In the genomic region with DNA sequence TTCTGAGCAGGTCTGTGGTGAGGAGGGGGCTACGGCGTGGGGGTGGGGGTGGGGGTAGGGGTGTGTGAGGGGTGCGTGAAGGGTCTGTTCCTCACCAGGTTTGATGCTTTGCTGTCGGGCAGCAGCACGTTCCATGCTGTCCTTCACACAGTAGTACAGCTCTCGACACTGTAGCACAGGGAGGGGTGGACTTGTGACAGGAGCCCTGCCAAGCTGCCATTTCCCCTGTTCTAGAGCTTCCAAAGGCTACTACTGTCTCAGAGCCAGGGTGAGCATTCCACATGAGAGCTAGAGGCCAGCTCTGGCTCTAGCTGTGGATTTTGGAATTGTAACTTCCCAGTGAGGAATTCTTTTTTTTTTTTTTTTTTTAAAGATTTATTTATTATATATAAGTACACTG, we compare ENCODE assay signal across 22 mouse cellular contexts. TPM values are rescaled to one million over a fixed set of nuclear protein-coding genes. Genes with fewer than 3 reads are reported as not detected.
DNase-seq lines count a peak whose midpoint lies in the region; ATAC-seq and TF ChIP-seq lines count a peak whose summit lies in the region.
"Had no signal": no experiment of that assay in that cellular context is flagged by ENCODE, and none has a peak within 500 bp of the region (broad histone marks: within the 10 kb centered on the region; RNA-seq: fewer than 3 reads in every experiment).

No protein-coding gene starts in this region.

- TF ChIP-seq CTCF in cerebellum, adult 2 months (IDR thresholded peaks at IDR 0.05; ENCODE audit: borderline replicate concordance, insufficient read depth, low read depth, low read length), result no peak

- WGBS in cerebellum, adult 2 months, result 65% methylated on average over 6 of the region's 6 CpGs
- 94% methylated on average over 6 of the region's 6 CpGs for WGBS in hindbrain, embryonic 16.5 days
- 88% methylated on average over 6 of the region's 6 CpGs for WGBS in hindbrain, embryonic 11.5 days

- 0 out of 2 replicates have a peak, but pooled peaks have one; percentile 28 for ATAC-seq in hindbrain, embryonic 16.5 days
- ATAC-seq in hindbrain, embryonic 11.5 days (ENCODE audit: low FRiP score), result no peak
- ATAC-seq: forebrain, embryonic 13.5 days; forebrain, embryonic 16.5 days; hindbrain, postnatal 0 days; inflammation-experienced regulatory T-cells, adult 6 months; intestine, embryonic 16.5 days had no signal

- no peaks in the 10 kb centered on the region for H3K27me3 ChIP-seq in cerebellum, adult 2 months (ENCODE audit: control insufficient read depth, insufficient read depth, low read length)
- no peaks in the 10 kb centered on the region for H3K27me3 ChIP-seq in hindbrain, embryonic 16.5 days (replicated peaks; ENCODE audit: control insufficient read depth, insufficient read depth, low read length)
- H3K27me3 ChIP-seq in hindbrain, embryonic 11.5 days (ENCODE audit: control insufficient read depth, insufficient read depth, low read length), result no peaks in the 10 kb centered on the region
- H3K27me3 ChIP-seq: forebrain, embryonic 13.5 days; heart, embryonic 12.5 days; heart, embryonic 15.5 days; hindbrain, embryonic 13.5 days had no signal

- no peak overlapping the region for H3K4me3 ChIP-seq in cerebellum, adult 2 months (replicated peaks; ENCODE audit: insufficient read depth, low read depth, low read length)
- H3K4me3 ChIP-seq in hindbrain, embryonic 16.5 days (ENCODE audit: low read length), result no peak overlapping the region
- H3K4me3 ChIP-seq in hindbrain, embryonic 11.5 days (ENCODE audit: low read depth, low read length), result no peak overlapping the region
- H3K4me3 ChIP-seq: forebrain, embryonic 10.5 days; forebrain, embryonic 13.5 days; heart, embryonic 12.5 days; heart, embryonic 15.5 days; hindbrain, embryonic 13.5 days had no signal

- peaks cover 5% of the 10 kb centered on the region for H3K4me1 ChIP-seq in cerebellum, adult 2 months (ENCODE audit: control insufficient read depth, insufficient read depth, low read length)
- H3K4me1 ChIP-seq in hindbrain, embryonic 16.5 days (ENCODE audit: control insufficient read depth, insufficient read depth, low read depth, low read length), result no peaks in the 10 kb centered on the region
- H3K4me1 ChIP-seq in hindbrain, embryonic 11.5 days (replicated peaks; ENCODE audit: control insufficient read depth, insufficient read depth, low read length), result no peaks in the 10 kb centered on the region
- H3K4me1 ChIP-seq: forebrain, embryonic 13.5 days; hindbrain, embryonic 13.5 days had no signal

- no peak overlapping the region for H3K27ac ChIP-seq in cerebellum, adult 2 months (ENCODE audit: insufficient read depth, low read length)
- no peak overlapping the region for H3K27ac ChIP-seq in hindbrain, embryonic 16.5 days (ENCODE audit: low read depth, low read length)
- H3K27ac ChIP-seq in hindbrain, embryonic 11.5 days (ENCODE audit: low read depth, low read length), result no peak overlapping the region
- H3K27ac ChIP-seq: forebrain, embryonic 10.5 days; forebrain, embryonic 13.5 days; heart, embryonic 15.5 days; hindbrain, embryonic 13.5 days; hindbrain, postnatal 0 days had no signal

- H3K4me2 ChIP-seq in hindbrain, embryonic 16.5 days (ENCODE audit: low read length), result no peak overlapping the region
- no peak overlapping the region for H3K4me2 ChIP-seq in hindbrain, embryonic 11.5 days (replicated peaks; ENCODE audit: low read depth, low read length)
- H3K4me2 ChIP-seq: forebrain, embryonic 13.5 days; heart, embryonic 12.5 days; heart, embryonic 15.5 days; hindbrain, embryonic 13.5 days had no signal

- H3K9ac ChIP-seq in hindbrain, embryonic 16.5 days (ENCODE audit: low read depth, low read length), result no peak overlapping the region
- no peak overlapping the region for H3K9ac ChIP-seq in hindbrain, embryonic 11.5 days (ENCODE audit: low read depth, low read length)
- H3K9ac ChIP-seq: forebrain, embryonic 13.5 days; heart, embryonic 12.5 days; heart, embryonic 15.5 days; hindbrain, embryonic 13.5 days had no signal

- no peaks in the 10 kb centered on the region for H3K9me3 ChIP-seq in hindbrain, embryonic 16.5 days (ENCODE audit: control insufficient read depth, low read length)
- no peaks in the 10 kb centered on the region for H3K9me3 ChIP-seq in hindbrain, embryonic 11.5 days (ENCODE audit: control insufficient read depth, low read length)
- H3K9me3 ChIP-seq: forebrain, embryonic 10.5 days; forebrain, embryonic 13.5 days; heart, embryonic 12.5 days; heart, embryonic 15.5 days; hindbrain, embryonic 13.5 days had no signal

- H3K36me3 ChIP-seq in hindbrain, embryonic 16.5 days (ENCODE audit: control insufficient read depth, insufficient read depth, low read length), result peaks cover 50% of the 10 kb centered on the region
- H3K36me3 ChIP-seq in hindbrain, embryonic 11.5 days (ENCODE audit: control insufficient read depth, insufficient read depth, low read length), result no peaks in the 10 kb centered on the region

- no peak for TF ChIP-seq POLR2A in cerebellum, adult 2 months (IDR thresholded peaks at IDR 0.05; ENCODE audit: borderline replicate concordance, insufficient read depth, low read length)

- peak; percentile 25 for DNase-seq in cerebellum, adult 9-11 months
- no peak for DNase-seq in cerebellum, adult 2 months
- DNase-seq in hindbrain, embryonic 11.5 days (ENCODE audit: low spot score), result no peak
- DNase-seq in lung, postnatal 10 days, result peak; percentile 51
- DNase-seq in lung, postnatal 14 days, result no peak
- DNase-seq: adrenal gland, adult 2 months; adrenal gland, postnatal 14 days; cerebellum, adult 11 months; cerebellum, adult 8-10 months; cerebellum, postnatal 14 days; gastrocnemius, postnatal 10 days; gastrocnemius, postnatal 36 days had no signal

RNA-seq across cellular contexts. Expression of a gene that starts 25.0 kb away (rescaled TPM):
- polyA plus RNA-seq in cerebellum, adult 2 months (2012; rRNA removed), result 39.6 and 51.4 TPM in 2 replicates
- 0.04 and 0.05 TPM in 2 replicates for polyA plus RNA-seq in hindbrain, embryonic 16.5 days (2015; fragmentation: Nextera tagmentation; extraction: Ambion mirVana)
- not detected in 2 replicates for polyA plus RNA-seq in hindbrain, embryonic 11.5 days (2014; fragmentation: Nextera tagmentation; extraction: Ambion mirVana)
- polyA plus RNA-seq: adrenal gland, adult 2 months; forebrain, embryonic 10.5 days; forebrain, embryonic 13.5 days; forebrain, embryonic 16.5 days; inflammation-experienced regulatory T-cells, adult 6 months; intestine, embryonic 16.5 days had no signal

RNA-seq across cellular contexts. Expression of a gene that starts 40.7 kb away (rescaled TPM):
- polyA plus RNA-seq in cerebellum, adult 2 months (2012; rRNA removed), result 175 and 186 TPM in 2 replicates
- 49.9 and 56.3 TPM in 2 replicates for polyA plus RNA-seq in hindbrain, embryonic 16.5 days (2015; fragmentation: Nextera tagmentation; extraction: Ambion mirVana)
- polyA plus RNA-seq in hindbrain, embryonic 11.5 days (2014; fragmentation: Nextera tagmentation; extraction: Ambion mirVana), result 18.6 and 23.7 TPM in 2 replicates

RNA-seq across cellular contexts. Expression of a gene that starts 59.7 kb away (rescaled TPM):
- polyA plus RNA-seq in cerebellum, adult 2 months (2012; rRNA removed), result 18.1 and 21.2 TPM in 2 replicates
- 2.6 and 3.1 TPM in 2 replicates for polyA plus RNA-seq in hindbrain, embryonic 16.5 days (2015; fragmentation: Nextera tagmentation; extraction: Ambion mirVana)
- 0.89 and 1.2 TPM in 2 replicates for polyA plus RNA-seq in hindbrain, embryonic 11.5 days (2014; fragmentation: Nextera tagmentation; extraction: Ambion mirVana)

RNA-seq across cellular contexts. Expression of a gene that starts 59.8 kb away (rescaled TPM):
- 35.9 and 37.3 TPM in 2 replicates for polyA plus RNA-seq in cerebellum, adult 2 months (2012; rRNA removed)
- polyA plus RNA-seq in hindbrain, embryonic 16.5 days (2015; fragmentation: Nextera tagmentation; extraction: Ambion mirVana), result 38.6 and 43.2 TPM in 2 replicates
- polyA plus RNA-seq in hindbrain, embryonic 11.5 days (2014; fragmentation: Nextera tagmentation; extraction: Ambion mirVana), result 35.6 and 38.6 TPM in 2 replicates

Comparison
In these comparisons a context has a peak if more than half of its experiments do, and no peak if none do; other contexts are left out.
1. DNase-seq: peak in cerebellum, adult 9-11 months (single experiment) and lung, postnatal 10 days (single experiment); none in cerebellum, adult 2 months (0 of 2), hindbrain, embryonic 11.5 days (single experiment) and lung, postnatal 14 days (single experiment).
2. RNA of a gene that starts 25.0 kb away (polyA plus RNA-seq): 39.6 to 51.4 TPM in cerebellum, adult 2 months; 0.04 to 0.05 TPM in hindbrain, embryonic 16.5 days and not detected in hindbrain, embryonic 11.5 days; every median in the first group is over 10 times any median in the second.